Mouse (Mus musculus) limb, embryonic 14.5 days (tissue): ENCODE measurements around the gene Smoc2. TPM values are rescaled to one million over a fixed set of nuclear protein-coding genes. Genes with fewer than 3 reads are reported as not detected.
A peak's percentile ranks its signal among the peaks of the same experiment; 100 is the strongest.

Experiments used
- ATAC-seq: fragments of 200-750 bp; cut with Nextera tagmentation; 2 replicates; pipeline ENCODE4 v1.8.0; 2017; ENCODE audit warnings: low read depth, moderate number of reproducible peaks, moderate TSS enrichment; ENCODE audit not compliant: low FRiP score
- DNase-seq: peaks from one replicate; pipeline ENCODE4 v3.0.0-alpha.2; 2015; ENCODE audit warnings: low spot score
- H3K27ac ChIP-seq: fragments of 300-500 bp; sonication (generic); replicated peaks from 2 replicates; pipeline ENCODE4 v1.5.1; 2014; ENCODE audit warnings: low read depth, mild to moderate bottlenecking, low read length, moderate library complexity, mixed read lengths
- H3K27me3 ChIP-seq: fragments of 300-500 bp; sonication (generic); 2 replicates; pipeline ENCODE4 v1.6.1; 2014; ENCODE audit warnings: low read length, mixed read lengths; ENCODE audit not compliant: control insufficient read depth, insufficient read depth
- H3K36me3 ChIP-seq: fragments of 300-500 bp; sonication (generic); 2 replicates; pipeline ENCODE4 v1.6.1; 2014; ENCODE audit warnings: mild to moderate bottlenecking, low read length, moderate library complexity, mixed read lengths; ENCODE audit not compliant: control insufficient read depth, insufficient read depth
- H3K4me1 ChIP-seq: fragments of 300-500 bp; sonication (generic); 2 replicates; pipeline ENCODE4 v1.6.1; 2014; ENCODE audit warnings: antibody characterized with exemption, low read length, mixed read lengths; ENCODE audit not compliant: control insufficient read depth, insufficient read depth
- H3K4me2 ChIP-seq: fragments of 300-500 bp; sonication (generic); replicated peaks from 2 replicates; pipeline ENCODE4 v1.6.1; 2014; ENCODE audit warnings: low read depth, mild to moderate bottlenecking, low read length, moderate library complexity; ENCODE audit not compliant: severe bottlenecking
- H3K4me3 ChIP-seq: fragments of 300-500 bp; sonication (generic); replicated peaks from 2 replicates; pipeline ENCODE4 v1.5.1; 2014; ENCODE audit warnings: low read length
- H3K9ac ChIP-seq: fragments of 300-500 bp; sonication (generic); 2 replicates; pipeline ENCODE4 v1.6.1; 2014; ENCODE audit warnings: mild to moderate bottlenecking, low read depth, low read length, moderate library complexity; ENCODE audit not compliant: severe bottlenecking
- H3K9me3 ChIP-seq: fragments of 300-500 bp; sonication (generic); 2 replicates; pipeline ENCODE4 v1.6.1; 2016; ENCODE audit warnings: low read length; ENCODE audit not compliant: control insufficient read depth
- POLR2A ChIP-seq: fragments of 200-500 bp; IDR thresholded peaks from 2 replicates; pipeline ENCODE4 v1.8.0; 2012; ENCODE audit warnings: inconsistent platforms, mild to moderate bottlenecking, moderate library complexity, borderline replicate concordance; ENCODE audit not compliant: insufficient read depth, insufficient read length; ENCODE audit errors: extremely low read depth
- WGBS: fragments of 180-500 bp; shearing (Covaris S2); extraction: QIAGEN DNeasy Blood & Tissue Kit; methylation state at CpG from one replicate; pipeline ENCODE4 v1.1.7; 2014; 5-methylcytosine and 5-hydroxymethylcytosine counted together
- polyA plus RNA-seq, 2 experiments: library from polyadenylated mRNA; depleted of rRNA in 1 of 2; stranded (reverse) in 1 of 2; unstranded in 1 of 2; fragments of >200 nt; fragmentation: Nextera tagmentation in 1 of 2; extraction: Ambion mirVana in 1 of 2; gene quantifications; 2 replicates each; pipeline versions ENCODE4 v1.2.1 to v1.2.3; 2012 to 2014

Gene Smoc2
- polyA plus RNA-seq, 2 experiments = 152 to 168 TPM

DNA sequence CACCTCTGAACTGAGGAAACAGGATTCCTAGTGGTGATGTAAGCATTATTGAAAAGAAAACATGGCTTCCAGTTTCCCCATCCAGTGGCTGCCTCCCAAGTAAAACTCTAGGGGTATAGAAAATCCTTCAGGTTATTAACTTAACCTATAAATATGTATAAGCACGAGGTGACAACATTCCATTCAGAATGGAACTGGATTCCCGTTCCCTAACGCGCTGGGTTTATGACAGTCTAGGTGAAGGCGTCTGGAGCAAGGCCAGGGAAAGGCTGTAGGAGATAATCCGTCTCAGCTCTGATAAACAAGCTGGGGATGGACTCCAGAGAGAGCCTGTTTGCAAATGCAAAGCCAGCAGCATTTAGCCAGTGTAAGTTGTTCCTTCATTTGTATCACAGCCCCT, 108.0 kb downstream of the Smoc2 start:
- 28% methylated on average over 6 of the region's 6 CpGs for WGBS
- H3K27ac ChIP-seq = no peak overlapping the region
- peaks cover 18% of the 10 kb centered on the region for H3K4me1 ChIP-seq

DNA sequence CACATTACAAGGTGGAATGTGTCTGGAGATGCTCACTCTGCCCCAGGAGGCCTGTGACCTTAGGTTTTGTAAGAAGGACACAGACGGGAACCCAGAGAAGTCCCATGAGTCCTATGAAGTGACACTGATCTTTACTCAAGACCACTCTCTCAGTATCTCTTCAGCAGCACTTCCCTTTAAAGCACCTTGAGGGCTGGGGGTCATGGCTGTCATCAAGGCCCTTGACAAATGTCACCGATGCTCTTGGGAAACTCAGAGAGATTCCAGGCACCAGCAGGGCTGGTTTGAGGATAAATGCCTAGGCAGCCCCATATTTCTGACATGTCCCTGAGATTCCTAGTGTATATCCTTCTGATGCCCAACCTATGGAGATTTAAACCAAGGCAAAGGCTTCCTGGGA, 113.1 kb downstream of the Smoc2 start:
- no peak for ATAC-seq
- no peak overlapping the region for H3K9ac ChIP-seq
- H3K27me3 ChIP-seq = no peaks in the 10 kb centered on the region
- H3K4me2 ChIP-seq = no peak overlapping the region
- no peak for DNase-seq
- no peak overlapping the region for H3K27ac ChIP-seq
- no peak for TF ChIP-seq POLR2A
- no peak overlapping the region for H3K4me3 ChIP-seq
- 81% methylated on average over 2 of the region's 2 CpGs for WGBS
- no peaks in the 10 kb centered on the region for H3K9me3 ChIP-seq
- no peaks in the 10 kb centered on the region for H3K36me3 ChIP-seq
- peaks cover 11% of the 10 kb centered on the region for H3K4me1 ChIP-seq

More for the DNA sequence above, 108.0 kb downstream of the Smoc2 start:
- no peak overlapping the region for H3K9ac ChIP-seq
- no peak overlapping the region for H3K4me2 ChIP-seq
- H3K9me3 ChIP-seq = no peaks in the 10 kb centered on the region
- H3K4me3 ChIP-seq = no peak overlapping the region
- no peaks in the 10 kb centered on the region for H3K27me3 ChIP-seq
- ATAC-seq (peak; percentile 48), DNase-seq (peak; percentile 58)
- no peak for TF ChIP-seq POLR2A
- no peaks in the 10 kb centered on the region for H3K36me3 ChIP-seq

DNA sequence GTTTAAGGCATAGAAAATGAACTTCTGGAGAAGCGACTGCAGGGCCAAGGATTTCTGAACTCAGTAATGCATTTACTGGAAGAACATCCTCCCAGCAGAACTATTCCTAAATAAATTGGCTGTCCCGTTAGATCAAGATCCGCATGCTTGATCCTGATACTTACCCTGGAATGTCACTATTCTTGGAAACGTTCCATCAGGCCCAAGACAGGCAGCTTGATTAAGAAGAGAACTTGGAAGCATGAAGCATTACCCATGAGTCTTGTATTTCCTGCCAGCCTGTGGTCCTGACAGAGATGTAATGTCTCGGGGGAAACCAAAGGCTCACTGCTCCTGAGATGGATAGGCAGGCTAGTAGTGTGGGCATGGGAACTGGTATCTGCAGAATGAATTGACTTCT, 115.6 kb downstream of the Smoc2 start:
- H3K9me3 ChIP-seq = no peaks in the 10 kb centered on the region
- peaks cover 16% of the 10 kb centered on the region for H3K4me1 ChIP-seq
- H3K4me3 ChIP-seq = no peak overlapping the region
- H3K4me2 ChIP-seq = no peak overlapping the region
- DNase-seq = no peak
- H3K27ac ChIP-seq = no peak overlapping the region
- 84% methylated on average over 5 of the region's 5 CpGs for WGBS
- ATAC-seq = no peak
- no peak for TF ChIP-seq POLR2A
- H3K9ac ChIP-seq = no peak overlapping the region
- no peaks in the 10 kb centered on the region for H3K27me3 ChIP-seq
- H3K36me3 ChIP-seq = no peaks in the 10 kb centered on the region

DNA sequence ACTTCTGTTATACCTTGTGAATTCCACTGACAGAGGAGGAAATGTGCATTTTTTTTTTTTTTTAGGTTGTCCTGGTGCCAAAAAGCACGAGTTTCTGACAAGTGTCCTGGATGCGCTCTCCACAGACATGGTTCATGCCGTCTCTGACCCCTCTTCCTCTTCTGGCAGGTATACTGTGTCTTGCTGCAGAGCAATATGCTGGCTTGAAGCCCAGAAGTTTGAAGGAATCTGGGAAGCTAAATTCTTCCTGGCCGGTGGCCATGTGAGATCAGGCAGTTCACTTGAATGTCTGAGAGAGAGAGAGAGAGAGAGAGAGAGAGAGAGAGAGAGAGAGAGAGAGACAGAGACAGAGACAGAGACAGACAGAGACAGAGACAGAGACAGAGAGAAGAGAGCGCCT, 118.2 kb downstream of the Smoc2 start:
- ATAC-seq (no peak), DNase-seq (peak; percentile 94)
- no peak overlapping the region for H3K4me2 ChIP-seq
- no peak overlapping the region for H3K9ac ChIP-seq
- no peak overlapping the region for H3K4me3 ChIP-seq
- H3K27me3 ChIP-seq = no peaks in the 10 kb centered on the region
- no peaks in the 10 kb centered on the region for H3K36me3 ChIP-seq
- no peaks in the 10 kb centered on the region for H3K9me3 ChIP-seq
- H3K4me1 ChIP-seq = peaks cover 16% of the 10 kb centered on the region
- TF ChIP-seq POLR2A = no peak
- WGBS = 40% methylated on average over 5 of the region's 5 CpGs
- H3K27ac ChIP-seq = no peak overlapping the region

- Histone ChIP-seq H3K27ac (no peak overlapping the region), H3K4me1 (peaks cover 16% of the 10 kb centered on the region), H3K4me3 (no peak overlapping the region), H3K9me3 (no peaks in the 10 kb centered on the region), H3K9ac (no peak overlapping the region), H3K27me3 (no peaks in the 10 kb centered on the region), H3K36me3 (no peaks in the 10 kb centered on the region), H3K4me2 (no peak overlapping the region)
- DNase-seq = no peak
- WGBS = 96% methylated on average over 8 of the region's 8 CpGs
- no peak for ATAC-seq
- TF ChIP-seq POLR2A = no peak
Observed at GRCm38 (mm10) chr17:14398650-14399424, 119.5 kb downstream of the Smoc2 start.

DNA sequence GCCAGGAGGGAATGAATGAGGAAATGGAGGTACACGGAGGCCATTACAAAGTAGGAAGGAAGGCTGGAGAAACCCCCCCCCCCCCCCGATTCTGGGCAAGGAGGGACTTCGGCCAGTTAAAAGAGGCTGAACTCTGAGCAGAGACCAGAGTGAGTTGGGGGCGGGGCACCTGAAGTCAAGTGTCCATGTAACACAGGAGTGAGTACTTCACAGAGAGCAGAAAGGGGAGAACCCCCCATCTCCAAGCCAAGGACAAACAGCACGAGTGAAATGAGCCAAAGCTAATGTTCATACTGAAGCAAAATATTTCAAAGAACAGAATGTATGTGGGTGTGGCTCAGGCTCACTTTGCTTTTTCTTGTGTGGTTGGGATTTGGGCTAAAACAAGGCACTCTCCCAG, 121.7 kb downstream of the Smoc2 start:
- H3K4me3 ChIP-seq = no peak overlapping the region
- no peaks in the 10 kb centered on the region for H3K36me3 ChIP-seq
- no peak for TF ChIP-seq POLR2A
- no peak for ATAC-seq
- no peaks in the 10 kb centered on the region for H3K9me3 ChIP-seq
- DNase-seq = no peak
- H3K4me2 ChIP-seq = no peak overlapping the region
- no peaks in the 10 kb centered on the region for H3K27me3 ChIP-seq
- peaks cover 13% of the 10 kb centered on the region for H3K4me1 ChIP-seq
- WGBS = 65% methylated on average over 5 of the region's 5 CpGs
- H3K27ac ChIP-seq = no peak overlapping the region
- H3K9ac ChIP-seq = no peak overlapping the region
